Mouse (Mus musculus): ENCODE measurements around the gene Card10. TPM values are rescaled to one million over a fixed set of nuclear protein-coding genes. Genes with fewer than 3 reads are reported as not detected.

The Card10 gene
- total and polyA plus RNA-seq, 2 experiments from 2014 or later = 0.94 to 2.6 TPM

DNA sequence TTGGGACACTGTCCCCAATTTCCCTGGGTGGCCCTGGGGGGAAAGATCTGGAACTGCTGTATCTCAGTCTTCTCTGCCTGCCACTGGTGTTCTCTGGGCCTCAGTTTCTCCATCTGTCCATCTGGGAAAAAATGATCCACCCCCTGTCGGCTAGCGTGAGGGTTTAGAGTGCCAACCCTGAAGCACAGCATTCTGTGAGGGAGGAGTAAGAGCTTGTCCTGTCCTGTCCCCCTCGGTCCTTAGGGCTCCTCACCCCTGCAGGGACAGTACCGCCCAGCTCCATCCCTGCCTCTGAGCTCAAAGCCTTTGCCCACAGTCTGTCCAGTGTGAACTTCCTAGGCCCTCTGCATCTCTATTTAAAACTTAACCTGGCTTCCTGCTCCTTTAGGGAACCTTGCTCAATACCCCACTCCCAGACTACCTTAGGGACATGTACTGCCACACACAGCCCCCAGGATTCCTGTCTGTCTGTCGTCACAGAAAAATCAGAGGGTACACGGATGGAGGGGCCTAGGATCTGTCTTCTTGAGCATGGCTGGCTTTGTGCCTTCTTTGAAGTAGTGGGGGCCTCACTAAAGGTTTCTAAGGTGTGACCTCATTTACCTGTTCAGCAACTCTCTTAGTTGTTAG, 38.4 kb upstream of the Card10 start:
- Histone ChIP-seq H3K4me1 (ENCODE audit: insufficient read depth, low read length) (peaks cover 14% of the 10 kb centered on the region), H3K4me2 (ENCODE audit: low read depth, low read length) (no peak overlapping the region), H3K27me3 (ENCODE audit: insufficient read depth, low read length) (peaks cover 7% of the 10 kb centered on the region; the same call in 1 of the 2 replicates), H3K27ac (no peak overlapping the region), H3K9me3 (ENCODE audit: low read length) (no peaks in the 10 kb centered on the region), H3K36me3 (ENCODE audit: insufficient read depth, low read length) (no peaks in the 10 kb centered on the region), H3K4me3 (ENCODE audit: low read length) (no peak overlapping the region), H3K9ac (replicated peaks; ENCODE audit: low read length) (no peak overlapping the region)
- TF ChIP-seq CTCF (IDR thresholded peaks at IDR 0.05; ENCODE audit: low read depth) = no peak
- 59% methylated on average over 6 of the region's 6 CpGs for WGBS
- ATAC-seq = no peak
- DNase-seq (ENCODE audit: low spot score) = no peak

DNA sequence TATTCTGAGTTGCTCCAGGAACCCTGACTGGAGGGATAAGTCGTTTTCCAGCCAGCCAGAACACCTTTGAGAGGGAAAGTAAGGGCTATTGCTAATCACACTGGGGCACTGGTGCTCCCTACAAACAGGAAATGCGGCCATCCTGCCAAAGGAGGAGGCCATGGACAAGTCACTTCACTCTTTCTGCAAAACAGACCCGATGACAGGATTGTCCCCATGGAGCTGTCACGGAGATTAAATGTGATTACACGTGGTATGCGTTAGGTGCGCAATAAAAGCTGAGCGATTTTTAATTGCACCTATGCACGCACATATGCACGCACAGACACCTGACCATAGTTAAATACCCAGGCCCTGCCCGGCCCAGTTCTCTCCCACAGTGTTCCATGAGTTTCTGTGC, 37.9 kb upstream of the Card10 start:
- Histone ChIP-seq H3K9me3 (ENCODE audit: low read length) (no peaks in the 10 kb centered on the region), H3K9ac (replicated peaks; ENCODE audit: low read length) (no peak overlapping the region), H3K4me1 (ENCODE audit: insufficient read depth, low read length) (peaks cover 18% of the 10 kb centered on the region), H3K4me3 (ENCODE audit: low read length) (no peak overlapping the region), H3K27ac (no peak overlapping the region), H3K27me3 (ENCODE audit: insufficient read depth, low read length) (peaks cover 7% of the 10 kb centered on the region; the same call in 1 of the 2 replicates), H3K4me2 (ENCODE audit: low read depth, low read length) (no peak overlapping the region), H3K36me3 (ENCODE audit: insufficient read depth, low read length) (no peaks in the 10 kb centered on the region)
- no peak for ATAC-seq
- DNase-seq (ENCODE audit: low spot score) = no peak
- 40% methylated on average over 11 of the region's 11 CpGs for WGBS
- no peak for TF ChIP-seq CTCF (IDR thresholded peaks at IDR 0.05; ENCODE audit: low read depth)

DNA sequence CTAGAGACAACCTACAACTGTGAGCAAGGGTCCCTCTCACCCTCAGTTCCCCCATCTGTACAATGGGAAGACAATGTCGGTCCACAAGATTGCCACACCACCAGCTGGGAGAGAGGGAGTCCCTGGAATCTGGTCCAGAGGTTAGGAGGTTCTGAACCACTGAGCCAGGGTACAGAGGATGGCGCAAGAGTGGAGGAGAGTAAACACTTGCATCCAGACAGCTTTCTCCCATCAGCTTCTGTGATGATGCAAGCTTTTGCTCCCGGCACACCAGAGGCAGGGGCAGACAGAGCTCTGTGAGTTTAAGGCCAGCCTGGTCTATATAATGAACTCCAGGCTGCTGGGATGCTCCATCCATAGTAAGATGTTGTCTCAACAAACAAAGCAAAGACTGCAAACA, 37.4 kb upstream of the Card10 start:
- H3K4me1 ChIP-seq (ENCODE audit: insufficient read depth, low read length) = peaks cover 24% of the 10 kb centered on the region
- no peak overlapping the region for H3K9ac ChIP-seq (replicated peaks; ENCODE audit: low read length)

DNA sequence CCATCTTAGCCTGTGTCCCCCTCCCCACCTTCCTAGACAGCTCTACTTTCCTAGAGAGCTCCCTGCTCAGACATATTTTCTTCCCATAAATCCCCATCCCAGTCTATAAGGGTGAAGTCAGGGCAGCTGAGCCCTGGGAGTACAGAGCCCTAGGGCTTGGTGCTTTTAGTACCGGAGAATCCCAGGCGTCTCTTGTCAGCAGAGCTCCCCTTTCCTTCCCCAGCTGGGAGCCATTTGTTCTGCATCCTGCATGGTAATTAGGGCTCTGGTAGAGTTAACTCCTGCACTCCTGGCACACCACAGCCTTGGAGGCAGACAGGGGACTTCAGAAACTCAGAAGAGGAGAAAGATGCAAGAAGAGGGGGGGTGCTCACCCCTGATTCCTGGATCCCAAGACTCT, 36.9 kb upstream of the Card10 start:
- no peak overlapping the region for H3K9ac ChIP-seq (replicated peaks; ENCODE audit: low read length)
- peaks cover 27% of the 10 kb centered on the region for H3K4me1 ChIP-seq (ENCODE audit: insufficient read depth, low read length)
- peaks cover 7% of the 10 kb centered on the region; the same call in 1 of the 2 replicates for H3K27me3 ChIP-seq (ENCODE audit: insufficient read depth, low read length)
- H3K9me3 ChIP-seq (ENCODE audit: low read length) = no peaks in the 10 kb centered on the region
- no peak for TF ChIP-seq CTCF (IDR thresholded peaks at IDR 0.05; ENCODE audit: low read depth)
- H3K27ac ChIP-seq = peak overlapping the region; percentile 36; the same call in 1 of the 2 replicates
- peak; percentile 62 for DNase-seq (ENCODE audit: low spot score)
- no peak overlapping the region for H3K4me2 ChIP-seq (ENCODE audit: low read depth, low read length)
- no peak for ATAC-seq
- WGBS = 10% methylated on average over 2 of the region's 2 CpGs
- no peak overlapping the region for H3K4me3 ChIP-seq (ENCODE audit: low read length)
- no peaks in the 10 kb centered on the region for H3K36me3 ChIP-seq (ENCODE audit: insufficient read depth, low read length)

More for the DNA sequence above, 37.4 kb upstream of the Card10 start:
- no peak overlapping the region for H3K27ac ChIP-seq
- no peaks in the 10 kb centered on the region for H3K9me3 ChIP-seq (ENCODE audit: low read length)
- H3K4me2 ChIP-seq (ENCODE audit: low read depth, low read length) = no peak overlapping the region
- no peak overlapping the region for H3K4me3 ChIP-seq (ENCODE audit: low read length)
- DNase-seq (ENCODE audit: low spot score) (no peak), ATAC-seq (no peak)
- no peak for TF ChIP-seq CTCF (IDR thresholded peaks at IDR 0.05; ENCODE audit: low read depth)
- peaks cover 7% of the 10 kb centered on the region; the same call in 1 of the 2 replicates for H3K27me3 ChIP-seq (ENCODE audit: insufficient read depth, low read length)
- WGBS = 52% methylated on average over 3 of the region's 3 CpGs
- no peaks in the 10 kb centered on the region for H3K36me3 ChIP-seq (ENCODE audit: insufficient read depth, low read length)

DNA sequence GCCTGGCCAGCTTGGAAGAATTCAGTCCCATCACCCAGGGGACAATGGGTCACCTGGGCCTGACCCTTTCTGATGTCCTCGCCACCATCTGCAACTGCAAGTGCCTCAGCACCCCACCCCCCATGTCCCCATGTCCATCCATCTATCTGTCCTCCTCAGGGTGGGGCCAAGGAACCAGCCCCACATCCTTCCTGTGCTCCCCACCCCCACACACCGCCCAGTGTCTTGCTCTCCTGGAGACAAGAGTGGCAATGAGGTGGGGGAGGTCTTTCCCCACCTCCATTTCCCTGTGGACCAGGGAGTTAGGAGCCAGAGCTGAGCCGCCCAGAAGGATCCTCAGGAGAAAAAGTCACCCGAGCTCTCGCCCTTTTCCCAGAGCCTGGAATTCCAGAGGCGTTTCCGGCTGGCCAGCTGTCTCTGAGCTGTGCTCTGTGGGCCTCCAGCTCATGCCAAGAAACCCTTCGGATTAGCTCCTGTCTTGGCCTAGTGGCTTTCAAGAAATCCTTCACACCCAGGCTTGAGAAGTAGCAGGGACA, 33.3 kb upstream of the Card10 start:
- H3K4me3 ChIP-seq (ENCODE audit: low read length) = no peak overlapping the region
- H3K4me2 ChIP-seq (ENCODE audit: low read depth, low read length) = no peak overlapping the region
- no peaks in the 10 kb centered on the region for H3K36me3 ChIP-seq (ENCODE audit: insufficient read depth, low read length)
- H3K27ac ChIP-seq = peak overlapping the region; percentile 70
- no peaks in the 10 kb centered on the region for H3K9me3 ChIP-seq (ENCODE audit: low read length)
- WGBS = 26% methylated on average over 8 of the region's 8 CpGs
- no peak for ATAC-seq
- H3K4me1 ChIP-seq (ENCODE audit: insufficient read depth, low read length) = peaks cover 30% of the 10 kb centered on the region
- no peaks in the 10 kb centered on the region for H3K27me3 ChIP-seq (ENCODE audit: insufficient read depth, low read length)
- TF ChIP-seq CTCF (IDR thresholded peaks at IDR 0.05; ENCODE audit: low read depth) = no peak
- H3K9ac ChIP-seq (replicated peaks; ENCODE audit: low read length) = no peak overlapping the region
- DNase-seq (ENCODE audit: low spot score) = peak; percentile 55

DNA sequence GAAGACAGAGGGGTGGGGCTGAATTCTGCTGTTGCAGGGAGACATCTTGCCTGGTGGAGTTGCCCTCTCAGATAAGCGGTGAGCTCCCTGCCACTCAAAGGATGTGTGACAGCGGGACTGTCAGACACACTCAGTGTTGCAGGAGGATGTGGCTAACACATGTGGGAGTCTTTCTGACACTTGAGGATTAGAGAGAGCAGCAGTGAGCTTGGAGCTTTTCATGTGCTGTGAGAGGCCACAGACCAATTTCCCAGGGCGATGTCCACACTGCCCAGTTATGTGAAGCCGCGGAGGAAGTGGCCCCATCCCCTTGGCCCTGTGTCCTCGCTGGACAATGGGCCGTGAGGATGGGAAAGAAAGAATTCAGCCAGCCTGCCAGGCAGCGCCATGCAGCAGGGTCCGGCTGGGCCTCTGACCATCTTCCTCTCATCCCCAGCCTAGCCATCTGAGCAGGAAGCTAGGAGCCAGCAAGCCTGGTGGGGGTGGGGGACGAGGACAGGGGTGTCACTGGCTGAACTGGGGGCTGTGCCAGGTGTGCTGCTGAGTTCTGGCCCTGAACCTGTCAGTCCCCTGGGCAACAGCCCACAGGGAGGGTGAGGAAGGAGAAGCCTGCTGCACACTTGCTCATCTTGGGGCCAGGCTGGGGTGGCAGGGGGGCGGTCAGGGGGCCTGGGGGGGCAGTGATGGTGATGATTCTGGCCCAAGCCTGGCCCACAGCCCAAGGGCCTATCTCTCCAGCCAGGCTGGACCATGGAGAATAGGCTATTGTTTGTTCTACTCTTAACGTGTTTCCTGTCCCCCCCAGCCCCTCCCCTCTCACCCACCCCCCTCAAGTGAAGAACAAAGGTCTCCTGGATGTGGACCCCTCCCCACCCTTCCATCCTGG, 32.6 kb upstream of the Card10 start:
- peaks cover 27% of the 10 kb centered on the region for H3K4me1 ChIP-seq (ENCODE audit: insufficient read depth, low read length)
- 10% methylated on average over 11 of the region's 12 CpGs for WGBS
- peak; percentile 57 for ATAC-seq
- no peak overlapping the region for H3K4me3 ChIP-seq (ENCODE audit: low read length)
- no peak for TF ChIP-seq CTCF (IDR thresholded peaks at IDR 0.05; ENCODE audit: low read depth)
- H3K27ac ChIP-seq = peak overlapping the region; percentile 70
- no peaks in the 10 kb centered on the region for H3K27me3 ChIP-seq (ENCODE audit: insufficient read depth, low read length)
- H3K4me2 ChIP-seq (ENCODE audit: low read depth, low read length) = no peak overlapping the region
- no peaks in the 10 kb centered on the region for H3K36me3 ChIP-seq (ENCODE audit: insufficient read depth, low read length)
- H3K9ac ChIP-seq (replicated peaks; ENCODE audit: low read length) = no peak overlapping the region
- DNase-seq (ENCODE audit: low spot score) = peak; percentile 72
- H3K9me3 ChIP-seq (ENCODE audit: low read length) = no peaks in the 10 kb centered on the region
